Mouse (Mus musculus) myocyte (in vitro differentiated cells): ENCODE measurements around the gene Ltbp3. TPM values are rescaled to one million over a fixed set of nuclear protein-coding genes. Genes with fewer than 3 reads are reported as not detected.

Source experiments
- H3K27me3 ChIP-seq: one replicate; pipeline ENCODE4 v1.6.1; 2011; ENCODE audit not compliant: control insufficient read depth, insufficient read depth, insufficient read length
- H3K36me3 ChIP-seq: one replicate; pipeline ENCODE4 v1.6.1; 2011; ENCODE audit not compliant: control insufficient read depth, insufficient read depth
- H3K4me2 ChIP-seq: one replicate; pipeline ENCODE4 v1.6.1; 2011; ENCODE audit warnings: low read depth, control low read depth
- H3K4me3 ChIP-seq: one replicate; pipeline ENCODE4 v1.5.1; 2011; ENCODE audit warnings: mild to moderate bottlenecking, control low read depth, moderate library complexity
- H3K79me2 ChIP-seq: one replicate; pipeline ENCODE4 v1.6.1; 2011; ENCODE audit not compliant: control insufficient read depth, insufficient read depth
- H3ac ChIP-seq: one replicate; pipeline ENCODE4 v1.6.1; 2011; ENCODE audit not compliant: control insufficient read depth, insufficient read length
- CEBPB ChIP-seq: IDR thresholded peaks from 2 replicates; pipeline ENCODE4 v1.6.1; 2011; ENCODE audit warnings: mild to moderate bottlenecking, moderate library complexity; ENCODE audit not compliant: poor library complexity, insufficient read depth, severe bottlenecking
- E2F4 ChIP-seq: IDR thresholded peaks from one replicate; pipeline ENCODE4 v1.6.1; 2011; ENCODE audit warnings: mild to moderate bottlenecking, control low read depth, moderate library complexity; ENCODE audit not compliant: insufficient read depth
- MAX ChIP-seq: IDR thresholded peaks from one replicate; pipeline ENCODE4 v1.6.1; 2011; ENCODE audit warnings: low read depth, mild to moderate bottlenecking, control low read depth
- MYOD1 ChIP-seq, 3 experiments: IDR thresholded peaks; one replicate each; pipeline ENCODE4 v1.6.1; 2011; ENCODE audit warnings: control low read depth in 2 of 3, low read depth in 2 of 3, mild to moderate bottlenecking in 2 of 3, moderate library complexity in 1 of 3; ENCODE audit not compliant: insufficient read length in 2 of 3, control insufficient read depth in 1 of 3
- MYOG ChIP-seq, 3 experiments: IDR thresholded peaks; one replicate each; pipeline ENCODE4 v1.6.1; 2011; ENCODE audit warnings: control low read depth in 2 of 3, low read depth in 2 of 3, mild to moderate bottlenecking in 2 of 3; ENCODE audit not compliant: insufficient read length in 2 of 3, control insufficient read depth in 1 of 3, insufficient read depth in 1 of 3
- POLR2A ChIP-seq: IDR thresholded peaks from one replicate; pipeline ENCODE4 v1.6.1; 2011; ENCODE audit warnings: low read depth, mild to moderate bottlenecking, control low read depth, moderate library complexity; ENCODE audit not compliant: insufficient read length
- POLR2AphosphoS2 ChIP-seq: IDR thresholded peaks from one replicate; pipeline ENCODE4 v1.6.1; 2011; ENCODE audit warnings: low read depth, control low read depth; ENCODE audit not compliant: insufficient read length
- REST ChIP-seq: IDR thresholded peaks from one replicate; pipeline ENCODE4 v1.6.1; 2011; ENCODE audit warnings: mild to moderate bottlenecking, control low read depth, moderate library complexity; ENCODE audit not compliant: insufficient read depth, insufficient read length
- SRF ChIP-seq: IDR thresholded peaks from one replicate; pipeline ENCODE4 v1.6.1; 2011; ENCODE audit warnings: low read depth; ENCODE audit not compliant: control insufficient read depth, insufficient read length
- TCF12 ChIP-seq: IDR thresholded peaks from one replicate; pipeline ENCODE4 v1.6.1; 2011; ENCODE audit warnings: mild to moderate bottlenecking, control low read depth; ENCODE audit not compliant: poor library complexity, insufficient read depth, severe bottlenecking
- TCF3 ChIP-seq: IDR thresholded peaks from one replicate; pipeline ENCODE4 v1.6.1; 2011; ENCODE audit warnings: low read depth, control low read depth; ENCODE audit not compliant: insufficient read length
- USF1 ChIP-seq: IDR thresholded peaks from one replicate; pipeline ENCODE4 v1.6.1; 2011; ENCODE audit warnings: low read depth, mild to moderate bottlenecking, control low read depth, moderate library complexity
- polyA plus RNA-seq: library from polyadenylated mRNA; unstranded; fragments of >200 nt; fragmentation: generic; extraction: Trizol; gene quantifications from one replicate; pipeline ENCODE4 v1.2.1, GENCODE M21; 2012; ENCODE audit warnings: missing spikeins

Gene Ltbp3
- polyA plus RNA-seq, 1 experiment, result 100 TPM

DNA sequence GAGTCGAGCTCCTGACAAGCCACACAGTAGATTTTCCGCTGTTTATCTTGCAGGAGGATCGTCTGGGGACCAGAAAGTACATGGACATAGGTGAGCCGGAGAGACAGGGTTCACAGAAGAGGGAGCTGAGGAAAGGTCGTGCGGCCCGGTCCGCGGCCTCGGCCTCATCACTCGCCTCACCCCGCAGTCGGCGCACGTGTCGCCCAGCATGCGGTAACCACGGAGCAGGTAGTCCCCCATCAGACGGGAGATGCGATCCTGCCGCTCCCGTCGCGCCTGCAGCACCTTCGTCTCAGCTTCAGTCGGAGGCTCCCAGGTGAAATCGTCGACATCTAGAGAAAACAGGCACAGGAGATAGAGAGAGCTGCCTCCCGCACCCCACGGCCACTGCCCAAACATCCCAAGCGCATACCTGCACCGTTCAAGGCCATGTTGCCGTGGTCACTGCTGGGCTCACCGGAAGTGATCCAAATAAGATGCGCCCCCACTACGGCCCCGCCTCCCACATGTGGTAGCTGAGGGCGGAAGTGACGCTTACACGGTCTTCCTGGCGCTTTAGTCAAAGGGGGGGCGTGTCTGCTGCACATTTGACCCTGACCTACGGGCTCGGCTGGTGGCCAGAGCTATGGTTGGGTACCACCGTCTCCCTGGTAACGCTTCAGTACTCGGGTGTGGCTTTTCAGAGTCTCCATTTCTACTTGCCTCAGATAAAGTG, 9.3 kb upstream of the Ltbp3 start:
- Histone ChIP-seq H3K79me2 (peaks cover 38% of the 10 kb centered on the region), H3K4me2 (peak overlapping the region; percentile 92), H3K36me3 (no peaks in the 10 kb centered on the region), H3ac (peak overlapping the region; percentile 27), H3K4me3 (peak overlapping the region; percentile 61), H3K27me3 (peaks cover under 1% of the 10 kb centered on the region)
- TF ChIP-seq TCF3 (no peak), POLR2AphosphoS2 (peak; percentile 86), TCF12 (no peak), MYOG (IDR thresholded peaks at IDR 0.05; ENCODE audit: control insufficient read depth in 1 of 3, insufficient read depth in 1 of 3, insufficient read length in 2 of 3, low read depth in 2 of 3) (peak in 1 of 3 experiments; percentile 26), CEBPB (no peak), REST (no peak), MYOD1 (IDR thresholded peaks at IDR 0.05; ENCODE audit: control insufficient read depth in 1 of 3, insufficient read length in 2 of 3, low read depth in 2 of 3) (peak in 1 of 3 experiments; percentile 12), E2F4 (peak; percentile 87), POLR2A (peak; percentile 90), SRF (peak; percentile 87), MAX (peak; percentile 17), USF1 (peak; percentile 87)

DNA sequence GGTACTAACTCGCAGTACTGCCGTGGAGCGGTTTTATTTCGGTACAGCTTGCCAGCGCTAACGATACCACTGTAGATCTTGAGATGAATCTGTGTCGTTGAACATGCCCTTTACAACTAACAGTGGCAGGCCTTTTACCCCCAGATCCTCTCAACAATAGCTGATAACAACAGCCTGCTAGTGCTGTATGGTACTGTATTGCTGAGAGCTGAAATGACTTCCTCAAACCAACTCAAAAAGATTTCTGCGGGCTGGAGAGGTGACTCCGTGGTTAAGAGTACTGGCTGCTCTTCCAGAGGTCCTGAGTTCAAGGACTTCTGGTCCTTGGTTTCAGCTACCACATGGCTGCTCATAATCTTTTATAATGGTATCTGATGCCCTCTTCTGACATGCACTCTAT, 6.4 kb upstream of the Ltbp3 start:
- Histone ChIP-seq H3K4me2 (no peak overlapping the region), H3K79me2 (peaks cover 10% of the 10 kb centered on the region), H3K36me3 (no peaks in the 10 kb centered on the region), H3K27me3 (peaks cover 9% of the 10 kb centered on the region), H3ac (no peak overlapping the region), H3K4me3 (no peak overlapping the region)
- no peak for TF ChIP-seq CEBPB

DNA sequence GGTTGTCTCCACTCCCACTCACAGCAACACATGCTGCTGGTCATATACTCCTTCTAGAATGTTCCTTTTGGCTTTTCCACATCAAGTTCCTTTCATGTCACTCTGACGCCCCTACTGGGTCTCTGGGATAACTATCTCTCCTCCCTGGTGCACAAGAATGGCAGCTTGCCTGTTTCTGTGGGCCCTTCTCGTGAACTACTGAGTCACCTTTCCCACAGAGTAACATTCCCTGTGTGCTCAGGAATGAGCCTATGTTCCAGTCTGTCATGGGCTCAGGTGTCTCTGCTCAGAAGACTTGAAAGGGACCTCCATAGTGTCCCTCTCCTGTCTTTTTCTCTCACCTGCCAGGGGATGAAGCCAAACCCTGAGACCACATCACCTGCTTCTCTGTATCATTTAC, 1.3 kb upstream of the Ltbp3 start:
- no peaks in the 10 kb centered on the region for H3K36me3 ChIP-seq
- peaks cover 9% of the 10 kb centered on the region for H3K27me3 ChIP-seq
- peaks cover 15% of the 10 kb centered on the region for H3K79me2 ChIP-seq
- H3K4me3 ChIP-seq, result no peak overlapping the region
- H3ac ChIP-seq, result no peak overlapping the region
- H3K4me2 ChIP-seq, result no peak overlapping the region
- TF ChIP-seq REST, result no peak
- no peak for TF ChIP-seq POLR2A
- no peak for TF ChIP-seq MAX
- no peak for TF ChIP-seq E2F4
- TF ChIP-seq POLR2AphosphoS2, result no peak
- TF ChIP-seq MYOG (IDR thresholded peaks at IDR 0.05; ENCODE audit: control insufficient read depth in 1 of 3, insufficient read depth in 1 of 3, insufficient read length in 2 of 3, low read depth in 2 of 3), result no peak
- no peak for TF ChIP-seq USF1
- no peak for TF ChIP-seq TCF3
- TF ChIP-seq TCF12, result no peak

DNA sequence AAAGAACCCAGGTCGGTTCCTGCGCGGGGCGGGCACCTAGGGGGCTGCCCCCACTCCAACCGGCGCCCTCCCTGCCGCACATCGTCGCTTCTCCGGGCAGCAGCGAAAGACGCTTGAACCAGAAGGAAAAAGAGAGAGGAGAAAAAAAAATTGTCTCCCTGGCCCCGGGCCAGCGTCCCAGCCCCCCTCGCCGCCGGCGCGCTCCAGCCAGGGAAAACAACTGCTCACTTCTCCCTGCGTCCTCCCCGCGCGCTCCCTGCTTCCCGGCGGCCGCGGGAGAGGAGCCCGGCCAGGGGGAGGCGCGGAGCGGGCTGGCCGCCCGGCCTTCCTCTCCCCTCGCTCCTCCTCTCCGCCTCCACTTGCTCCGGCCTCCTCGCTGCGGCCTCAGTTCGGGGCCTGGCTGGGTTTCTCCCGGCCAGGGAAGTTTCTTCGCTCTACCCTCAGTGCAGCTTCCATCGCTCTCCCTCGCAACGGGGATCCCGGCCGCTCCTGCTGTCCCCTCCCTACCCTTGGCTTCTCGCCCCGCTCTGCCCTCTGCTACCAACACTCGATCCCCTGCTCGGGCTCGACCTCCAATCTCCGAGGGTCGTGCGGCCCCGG, 1.0 kb downstream of the Ltbp3 start:
- Histone ChIP-seq H3ac (peak overlapping the region; percentile 50), H3K36me3 (no peaks in the 10 kb centered on the region), H3K4me2 (peak overlapping the region; percentile 91), H3K27me3 (peaks cover 5% of the 10 kb centered on the region), H3K4me3 (peak overlapping the region; percentile 76), H3K79me2 (peaks cover 19% of the 10 kb centered on the region)
- no peak for TF ChIP-seq USF1
- peak; percentile 67 for TF ChIP-seq POLR2A
- TF ChIP-seq MYOD1 (IDR thresholded peaks at IDR 0.05; ENCODE audit: control insufficient read depth in 1 of 3, insufficient read length in 2 of 3, low read depth in 2 of 3), result peak in 1 of 3 experiments; percentile 23
- no peak for TF ChIP-seq SRF
- peak in 1 of 3 experiments; percentile 63 for TF ChIP-seq MYOG (IDR thresholded peaks at IDR 0.05; ENCODE audit: control insufficient read depth in 1 of 3, insufficient read depth in 1 of 3, insufficient read length in 2 of 3, low read depth in 2 of 3)

DNA sequence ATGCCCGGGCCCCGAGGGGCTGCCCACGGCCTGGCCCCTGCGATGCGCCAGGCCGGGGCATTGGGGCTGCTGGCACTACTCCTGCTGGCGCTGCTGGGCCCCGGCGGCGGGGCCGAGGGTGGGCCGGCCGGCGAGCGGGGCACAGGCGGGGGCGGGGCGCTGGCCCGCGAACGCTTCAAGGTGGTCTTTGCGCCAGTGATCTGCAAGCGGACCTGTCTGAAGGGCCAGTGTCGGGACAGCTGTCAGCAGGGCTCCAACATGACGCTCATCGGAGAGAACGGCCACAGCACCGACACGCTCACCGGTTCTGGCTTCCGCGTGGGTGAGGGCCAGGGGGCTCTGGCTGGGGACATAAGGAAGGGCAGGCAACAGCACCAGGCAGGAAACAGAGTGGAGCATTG, 1.5 kb downstream of the Ltbp3 start:
- peak overlapping the region; percentile 50 for H3ac ChIP-seq
- peak overlapping the region; percentile 76 for H3K4me3 ChIP-seq
- H3K4me2 ChIP-seq, result peak overlapping the region; percentile 91
- no peaks in the 10 kb centered on the region for H3K27me3 ChIP-seq
- no peak for TF ChIP-seq REST
- TF ChIP-seq MYOG (IDR thresholded peaks at IDR 0.05; ENCODE audit: control insufficient read depth in 1 of 3, insufficient read depth in 1 of 3, insufficient read length in 2 of 3, low read depth in 2 of 3), result peak in 1 of 3 experiments; percentile 2
- TF ChIP-seq MAX, result no peak
- no peak for TF ChIP-seq TCF12
- TF ChIP-seq CEBPB, result no peak
- no peak for TF ChIP-seq TCF3
- peak in 1 of 3 experiments; percentile 20 for TF ChIP-seq MYOD1 (IDR thresholded peaks at IDR 0.05; ENCODE audit: control insufficient read depth in 1 of 3, insufficient read length in 2 of 3, low read depth in 2 of 3)
- TF ChIP-seq POLR2A, result no peak
- TF ChIP-seq E2F4, result no peak
- no peak for TF ChIP-seq USF1
- TF ChIP-seq SRF, result no peak
- TF ChIP-seq POLR2AphosphoS2, result no peak
- H3K79me2 ChIP-seq, result peaks cover 19% of the 10 kb centered on the region
- no peaks in the 10 kb centered on the region for H3K36me3 ChIP-seq
